Mouse (Mus musculus): ENCODE measurements around the gene Gm28051. TPM values are rescaled to one million over a fixed set of nuclear protein-coding genes. Genes with fewer than 3 reads are reported as not detected.

Gm28051 gene
- total RNA-seq, 2 experiments from 2014 or later = not detected

GRCm38 (mm10) chr12:102761668-102762067 is 4.1 kb upstream of the Gm28051 start:
- no peak for DNase-seq (ENCODE audit: low spot score in 2 of 2)
- no peak overlapping the region for H3K27ac ChIP-seq
- no peak overlapping the region for H3K4me3 ChIP-seq
- no peak for TF ChIP-seq CTCF (conservative IDR thresholded peaks at IDR 0.05)

GRCm38 (mm10) chr12:102758936-102759335 is 1.4 kb upstream of the Gm28051 start:
- peak overlapping the region; percentile 92 for H3K27ac ChIP-seq
- TF ChIP-seq CTCF (conservative IDR thresholded peaks at IDR 0.05) = no peak
- H3K4me3 ChIP-seq = peak overlapping the region; percentile 80
- no peak for DNase-seq (ENCODE audit: low spot score in 2 of 2)

GRCm38 (mm10) chr12:102758403-102758756 is 815 bp upstream of the Gm28051 start, which contains the start of gene Gm20604:
Gene Gm20604, minus strand, starts transcription at chr12:102758672.
- DNase-seq (ENCODE audit: low spot score in 2 of 2) = peak in 1 of 2 experiments; percentile 33

GRCm38 (mm10) chr12:102757055-102757688 is 393 bp downstream of the Gm28051 start:
- H3K4me3 ChIP-seq = peak overlapping the region; percentile 80
- peak overlapping the region; percentile 89 for H3K27ac ChIP-seq
- TF ChIP-seq CTCF (conservative IDR thresholded peaks at IDR 0.05) = no peak
- DNase-seq (ENCODE audit: low spot score in 2 of 2) = no peak

More at GRCm38 (mm10) chr12:102758403-102758756, 815 bp upstream of the Gm28051 start, which contains the start of gene Gm20604:
- Histone ChIP-seq H3K27ac (peak within 1 kb of the TSS; percentile 92), H3K4me3 (peak within 1 kb of the TSS; percentile 80)
- TF ChIP-seq CTCF (conservative IDR thresholded peaks at IDR 0.05) = no peak

GRCm38 (mm10) chr12:102756304-102756703 is 1.3 kb downstream of the Gm28051 start:
- Histone ChIP-seq H3K27ac (no peak overlapping the region), H3K4me3 (no peak overlapping the region; the same call in 1 of the 2 replicates)

GRCm38 (mm10) chr12:102748256-102748655 is 9.3 kb downstream of the Gm28051 start:
- TF ChIP-seq CTCF (conservative IDR thresholded peaks at IDR 0.05) = no peak
- H3K27ac ChIP-seq = no peak overlapping the region
- DNase-seq (ENCODE audit: low spot score in 2 of 2) = no peak
- no peak overlapping the region for H3K4me3 ChIP-seq

More at GRCm38 (mm10) chr12:102756304-102756703, 1.3 kb downstream of the Gm28051 start:
- TF ChIP-seq CTCF (conservative IDR thresholded peaks at IDR 0.05) = peak; percentile 60
- DNase-seq (ENCODE audit: low spot score in 2 of 2) = no peak

- Histone ChIP-seq H3K27ac (no peak overlapping the region), H3K4me3 (peak overlapping the region; percentile 69; the same call in 1 of the 2 replicates)
- DNase-seq (ENCODE audit: low spot score in 2 of 2) = no peak
- TF ChIP-seq CTCF (conservative IDR thresholded peaks at IDR 0.05) = no peak
These were observed 12.7 kb downstream of the Gm28051 start for GRCm38 (mm10) chr12:102744839-102745238.

- peak; percentile 88 to 89 for DNase-seq (ENCODE audit: low spot score in 2 of 2)
- TF ChIP-seq CTCF (conservative IDR thresholded peaks at IDR 0.05) = peak; percentile 54
These were observed 13.7 kb downstream of the Gm28051 start, which contains the start of the genes Moap1 and Tmem251 for GRCm38 (mm10) chr12:102743589-102744574. Gene Moap1, minus strand, starts transcription at chr12:102743661. Gene Tmem251, plus strand, starts transcription at chr12:102743762.

GRCm38 (mm10) chr12:102743036-102743588 is 14.5 kb downstream of the Gm28051 start:
- DNase-seq (ENCODE audit: low spot score in 2 of 2) = no peak
- no peak for TF ChIP-seq CTCF (conservative IDR thresholded peaks at IDR 0.05)
- Histone ChIP-seq H3K27ac (peak overlapping the region; percentile 94), H3K4me3 (peak overlapping the region; percentile 69)

More at GRCm38 (mm10) chr12:102743589-102744574, 13.7 kb downstream of the Gm28051 start, which contains the start of the genes Moap1 and Tmem251:
- H3K27ac ChIP-seq = peak within 1 kb of the TSS; percentile 94
- peak within 1 kb of the TSS; percentile 69 for H3K4me3 ChIP-seq

- no peak for DNase-seq (ENCODE audit: low spot score in 2 of 2)
- TF ChIP-seq CTCF (conservative IDR thresholded peaks at IDR 0.05) = no peak
- Histone ChIP-seq H3K4me3 (peak overlapping the region; percentile 69), H3K27ac (peak overlapping the region; percentile 94)
These were observed 15.5 kb downstream of the Gm28051 start for GRCm38 (mm10) chr12:102742056-102742455.

GRCm38 (mm10) chr12:102740285-102740684 is 17.3 kb downstream of the Gm28051 start:
- TF ChIP-seq CTCF (conservative IDR thresholded peaks at IDR 0.05) = peak; percentile 79
- no peak for DNase-seq (ENCODE audit: low spot score in 2 of 2)
- Histone ChIP-seq H3K27ac (no peak overlapping the region), H3K4me3 (no peak overlapping the region)

GRCm38 (mm10) chr12:102739096-102739495 is 18.5 kb downstream of the Gm28051 start:
- no peak for TF ChIP-seq CTCF (conservative IDR thresholded peaks at IDR 0.05)
- DNase-seq (ENCODE audit: low spot score in 2 of 2) = no peak
- no peak overlapping the region for H3K27ac ChIP-seq
- no peak overlapping the region for H3K4me3 ChIP-seq
